Mouse (Mus musculus) layer of hippocampus, adult 8-10 months (tissue): ENCODE measurements around the gene Slc44a2. TPM values are rescaled to one million over a fixed set of nuclear protein-coding genes. Genes with fewer than 3 reads are reported as not detected.

Source experiments
- DNase-seq, 2 experiments: peaks; one replicate each; pipeline ENCODE4 v3.0.0; 2022; ENCODE audit warnings: low spot score in 2 of 2
- total RNA-seq, 4 experiments: library from RNA; stranded (reverse); gene quantifications; 2 replicates each; pipeline ENCODE4 v1.2.4; 2022

The Slc44a2 gene
- total RNA-seq, 4 experiments from 2014 or later: 55.2 to 74.2 (median 64.7) TPM

DNA sequence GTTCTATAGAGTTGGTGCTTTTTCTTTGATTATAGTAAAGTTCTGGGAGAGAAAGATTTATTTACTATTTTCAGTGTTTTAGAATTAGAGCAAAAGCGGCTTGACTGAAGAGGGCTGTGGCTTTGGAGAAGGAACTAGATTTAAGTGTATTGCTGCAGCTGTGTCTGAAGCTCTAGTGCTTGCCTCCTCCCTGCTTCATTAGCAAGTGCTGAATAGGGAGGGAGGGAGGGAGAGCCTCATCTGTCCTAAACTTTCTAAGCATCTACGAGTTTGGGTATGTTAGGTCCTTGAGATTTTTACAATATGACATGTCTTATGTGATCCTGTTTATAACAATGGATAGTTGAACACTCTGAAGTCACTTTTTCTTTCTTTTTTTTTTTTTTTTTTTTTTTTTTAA lies 50.4 kb downstream of the Slc44a2 start:
- DNase-seq: no peak

DNA sequence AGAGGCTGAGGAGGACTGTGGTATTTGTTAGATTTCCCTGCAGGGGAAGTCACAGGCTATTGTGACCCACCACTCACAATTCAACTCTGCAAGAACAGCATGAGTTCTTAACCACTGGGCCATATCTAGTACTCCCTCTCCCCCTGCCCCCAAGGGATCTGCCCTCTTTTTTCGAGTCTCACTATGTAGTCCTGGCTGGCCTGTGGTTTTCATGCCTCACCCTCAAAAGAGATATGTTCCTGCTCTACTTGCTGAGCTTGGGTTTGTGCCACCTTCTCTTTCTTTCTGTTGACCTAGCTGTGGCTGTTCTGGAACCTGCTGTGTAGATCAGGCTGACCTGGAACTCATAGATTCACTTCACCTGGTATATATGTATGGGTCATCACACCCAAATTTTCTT lies 52.0 kb downstream of the Slc44a2 start:
- no peak for DNase-seq

DNA sequence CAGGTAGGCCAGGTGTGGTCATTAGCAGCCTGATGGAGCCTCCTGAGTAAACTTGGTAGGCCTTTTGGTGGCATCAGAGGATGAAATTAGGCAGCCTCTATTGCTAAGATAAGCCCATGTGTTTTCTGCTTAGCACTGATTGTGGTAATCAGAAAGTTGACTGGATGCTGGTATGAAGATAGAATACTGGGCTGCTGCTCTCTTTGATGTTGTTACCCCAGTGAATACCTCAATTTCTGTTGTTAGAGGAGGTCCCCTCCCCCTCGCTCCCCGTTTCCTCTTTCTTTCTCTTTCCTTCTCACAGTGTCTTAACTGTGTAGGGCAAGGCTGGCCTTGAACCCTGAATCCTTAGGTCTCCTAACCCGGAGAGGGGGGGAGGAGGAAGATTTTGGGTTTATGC lies 58.7 kb downstream of the Slc44a2 start:
- no peak for DNase-seq

DNA sequence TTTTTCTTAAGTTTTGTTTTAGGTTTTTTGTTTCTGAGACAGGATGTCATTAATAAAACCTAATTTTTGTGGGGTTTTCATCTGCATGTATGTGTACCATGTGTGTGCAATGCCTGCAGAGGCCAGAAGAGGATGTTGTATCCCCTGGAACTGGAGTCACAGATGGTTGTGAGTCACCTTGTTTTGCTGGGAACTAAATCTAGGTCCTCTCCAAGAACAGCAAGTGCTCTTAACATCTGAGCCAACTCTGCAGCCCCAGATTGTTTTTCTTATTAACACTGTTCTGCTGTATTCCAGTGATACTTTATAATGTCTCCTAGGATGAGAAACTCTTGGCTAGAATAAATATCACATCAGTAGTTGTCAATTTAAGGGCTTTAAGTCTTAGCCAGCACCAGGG lies 60.4 kb downstream of the Slc44a2 start:
- DNase-seq: no peak

DNA sequence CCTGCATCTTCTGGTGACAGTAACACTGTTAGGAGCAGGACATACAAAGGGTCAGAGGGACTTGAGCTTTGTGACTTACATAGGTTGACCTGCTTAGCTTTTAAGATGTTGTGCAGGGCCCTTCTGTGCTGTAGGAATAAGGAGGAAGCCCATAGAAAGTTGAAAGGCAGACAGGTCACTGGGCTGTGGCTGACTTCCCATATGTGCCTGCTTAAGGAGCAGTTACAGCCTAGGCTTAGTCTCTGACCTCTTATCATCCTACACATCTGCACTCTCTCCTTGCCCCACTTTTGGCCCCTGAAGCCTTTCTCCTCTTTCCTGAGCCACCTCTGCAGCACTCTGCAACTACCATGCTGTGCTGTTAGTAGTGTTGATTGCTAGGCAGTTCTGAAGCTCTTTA lies 63.5 kb downstream of the Slc44a2 start:
- no peak for DNase-seq

DNA sequence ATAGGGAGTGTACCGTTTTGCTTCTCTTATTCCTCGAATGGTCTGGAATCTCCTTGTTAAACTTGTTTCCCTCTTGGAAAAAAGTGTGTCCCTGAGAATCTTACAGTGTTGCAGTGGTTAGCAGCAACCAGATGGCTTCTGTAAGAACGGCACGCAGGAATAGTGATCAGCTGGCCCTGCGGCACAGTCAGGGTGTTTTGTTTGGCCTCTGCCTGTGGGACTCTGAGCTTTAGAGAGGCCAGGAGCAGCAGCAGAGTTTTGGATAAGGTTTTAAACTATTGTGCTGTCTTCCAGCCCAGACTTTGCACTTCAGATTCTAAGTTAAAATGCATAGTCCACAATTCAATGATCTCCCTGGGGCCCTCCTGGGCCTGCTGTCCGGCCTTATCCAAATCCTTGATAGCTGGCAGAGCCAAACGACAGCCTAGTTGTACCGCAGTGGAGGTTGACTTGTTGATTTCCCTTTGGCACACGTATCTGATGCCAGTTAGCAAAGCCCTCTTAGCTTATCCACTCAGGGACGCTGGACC lies 72.2 kb downstream of the Slc44a2 start:
- no peak for DNase-seq

DNA sequence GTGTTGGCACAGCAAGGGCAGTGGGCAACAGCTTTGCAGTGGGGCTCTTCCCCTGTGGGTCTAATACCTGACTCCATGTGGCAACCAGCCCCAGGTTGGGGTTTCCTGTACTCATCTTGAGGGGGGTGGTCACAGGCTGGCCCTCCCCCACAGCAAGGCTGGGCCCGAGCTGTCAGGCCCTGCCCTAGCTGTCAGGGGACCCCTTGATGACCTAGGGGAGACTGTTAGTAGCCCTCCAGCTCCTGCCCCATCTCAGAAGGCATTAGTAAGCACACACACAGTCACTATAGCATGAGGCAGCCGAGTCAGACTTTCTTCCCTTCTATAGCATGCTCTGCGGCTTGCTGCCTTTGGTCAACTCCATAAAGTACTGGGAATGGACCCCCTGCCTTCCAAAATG lies 75.2 kb downstream of the Slc44a2 start:
- DNase-seq: no peak

DNA sequence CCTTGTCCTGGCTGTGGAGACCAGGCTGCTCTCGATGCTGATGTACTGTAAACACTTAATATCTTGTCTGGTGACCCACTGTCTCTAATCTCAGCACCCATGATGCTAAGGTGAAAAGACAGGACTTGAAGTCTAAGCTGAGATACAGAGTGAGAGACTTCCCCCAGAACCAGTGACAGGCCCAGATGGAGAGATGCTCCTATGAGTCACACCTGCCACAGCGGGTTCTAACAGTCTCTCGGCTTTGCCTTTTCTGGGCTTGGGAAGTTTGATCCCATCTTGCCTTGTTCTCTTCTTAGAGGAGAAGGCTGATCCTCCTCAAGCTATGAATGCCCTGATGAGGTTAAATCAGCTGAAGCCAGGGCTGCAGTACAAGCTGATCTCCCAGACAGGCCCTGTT lies 76.7 kb downstream of the Slc44a2 start:
- DNase-seq: no peak

DNA sequence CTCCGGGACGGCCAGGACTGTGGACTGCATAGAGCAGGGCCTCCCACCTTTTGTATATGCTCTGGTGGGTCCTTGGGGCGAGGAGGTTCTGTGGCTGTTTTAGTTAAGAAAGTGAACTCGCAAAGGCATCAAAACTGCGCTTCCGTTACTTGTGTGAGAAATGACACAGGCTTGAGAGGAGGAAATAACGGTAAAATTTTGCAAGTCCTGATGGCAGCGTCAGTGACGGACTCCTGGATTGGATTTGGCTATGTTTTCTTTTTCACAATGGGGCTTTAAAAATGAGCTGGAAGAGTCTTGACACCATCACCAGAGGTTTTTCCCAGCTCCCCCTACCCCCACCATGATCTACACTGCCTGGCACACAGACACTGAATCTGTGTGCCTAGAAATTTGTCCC lies 80.5 kb downstream of the Slc44a2 start:
- DNase-seq: no peak

DNA sequence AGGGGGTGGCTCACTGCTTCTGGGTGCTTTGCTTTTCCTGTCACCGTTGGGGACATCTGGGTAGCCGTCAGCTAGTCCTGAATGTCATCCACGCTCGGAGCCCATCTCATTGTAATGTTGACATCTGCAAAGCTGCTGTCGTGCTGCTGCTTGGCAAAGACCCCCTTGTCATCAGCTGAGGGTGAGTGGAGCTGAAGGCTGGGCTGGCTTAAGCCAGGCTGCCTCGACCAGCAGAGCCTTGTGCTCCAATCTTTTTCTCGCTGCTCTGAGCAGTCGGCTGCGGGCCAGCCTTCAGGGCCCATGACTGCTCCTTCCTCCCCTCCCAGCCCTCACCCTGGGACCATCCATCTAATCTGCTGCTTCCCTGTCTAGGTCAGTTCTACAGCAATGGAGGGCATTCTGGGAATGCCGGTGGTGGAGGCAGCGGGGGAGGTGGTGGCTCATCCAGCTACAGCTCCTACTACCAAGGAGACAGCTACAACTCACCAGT lies 82.3 kb downstream of the Slc44a2 start:
- no peak for DNase-seq

DNA sequence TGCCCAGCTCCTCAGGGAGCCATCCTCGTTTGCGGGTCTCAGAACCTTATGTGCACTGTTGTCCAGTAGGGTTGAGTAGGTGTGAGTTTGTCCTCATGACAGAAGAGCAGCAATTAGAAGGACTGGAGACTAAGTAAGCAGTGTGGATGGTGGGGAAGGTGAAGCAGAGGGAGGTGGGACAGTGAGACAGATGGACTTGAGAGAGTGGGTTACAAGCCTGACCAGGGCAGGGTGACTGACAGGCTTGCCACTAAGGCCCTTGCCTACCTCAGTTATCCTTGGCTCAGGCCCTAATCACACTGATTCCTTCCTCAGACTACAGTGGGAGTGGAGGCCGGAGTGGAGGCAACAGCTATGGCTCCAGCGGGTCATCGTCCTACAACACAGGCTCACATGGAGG lies 83.2 kb downstream of the Slc44a2 start:
- no peak for DNase-seq

Other genes starting within 250 kb of the Slc44a2 start
- gene Gm49373, start 247.6 kb upstream of the Slc44a2 start, total RNA-seq: 1 to 10 TPM; 1.2 to 2.3 (median 2.2) TPM
- gene Fdx1l, start 247.1 kb upstream of the Slc44a2 start, total RNA-seq: 10 to 100 TPM; 47.3 to 69.6 (median 59.3) TPM
- gene Gm38431, start 228.7 kb upstream of the Slc44a2 start, total RNA-seq: 1 to 10 TPM; 2.7 to 5.4 (median 4.0) TPM
- gene Raver1, start 228.7 kb upstream of the Slc44a2 start, total RNA-seq: 10 to 100 TPM; 26.7 to 35.4 (median 31.6) TPM
- 10 to 100 TPM; 17.1 to 20.7 (median 18.7) TPM for gene Tyk2, start 189.5 kb upstream of the Slc44a2 start, total RNA-seq
- gene Cdc37, start 170.7 kb upstream of the Slc44a2 start, total RNA-seq: 100 to 1,000 TPM; 116 to 151 (median 131) TPM
- gene Pde4a, start 155.0 kb upstream of the Slc44a2 start, total RNA-seq: 10 to 100 TPM; 86.6 to 99.1 (median 93.6) TPM
- gene Keap1, start 81.3 kb upstream of the Slc44a2 start, total RNA-seq: 10 to 100 TPM; 52.8 to 60.0 (median 56.6) TPM
- gene S1pr5, start 72.3 kb upstream of the Slc44a2 start, total RNA-seq: 10 to 100 TPM; 11.3 to 19.1 (median 14.6) TPM
- 10 to 100 TPM; 37.3 to 45.0 (median 38.1) TPM for gene Atg4d, start 55.4 kb upstream of the Slc44a2 start, total RNA-seq
- gene Kri1, start 32.7 kb upstream of the Slc44a2 start, total RNA-seq: 10 to 100 TPM; 43.2 to 48.9 (median 44.5) TPM
- gene Cdkn2d, start 29.3 kb upstream of the Slc44a2 start, total RNA-seq: 10 to 100 TPM; 48.8 to 61.6 (median 55.9) TPM
- gene Ap1m2, start 8.4 kb upstream of the Slc44a2 start, total RNA-seq: 1 to 10 TPM in 3 of 4 experiments, under 1 TPM in 1; 0.35 to 2.0 (median 1.6) TPM
- gene Ilf3, start 47.2 kb downstream of the Slc44a2 start, total RNA-seq: 100 to 1,000 TPM in 3 of 4 experiments, 10 to 100 TPM in 1; 95.4 to 113 (median 103) TPM
- 10 to 100 TPM; 28.5 to 41.7 (median 36.6) TPM for gene Qtrt1, start 91.1 kb downstream of the Slc44a2 start, total RNA-seq
- 10 to 100 TPM; 60.8 to 76.0 (median 71.2) TPM for gene Dnm2, start 104.2 kb downstream of the Slc44a2 start, total RNA-seq
- 10 to 100 TPM; 10.2 to 16.2 (median 13.8) TPM for gene Tmed1, start 189.6 kb downstream of the Slc44a2 start, total RNA-seq
- under 1 TPM in 1 of 4 experiments, not detected in 3; 0.41 TPM for gene AB124611, start 205.5 kb downstream of the Slc44a2 start, total RNA-seq
- 10 to 100 TPM; 77.5 to 91.0 (median 82.4) TPM for gene Carm1, start 226.2 kb downstream of the Slc44a2 start, total RNA-seq